Mouse (Mus musculus) myocyte (in vitro differentiated cells): ENCODE data around the gene Ccdc146.

Experiments used
- POLR2A ChIP-seq: IDR thresholded peaks from one replicate; pipeline ENCODE4 v1.6.1; 2011; ENCODE audit warnings: low read depth, mild to moderate bottlenecking, control low read depth, moderate library complexity; ENCODE audit not compliant: insufficient read length
- POLR2AphosphoS2 ChIP-seq: IDR thresholded peaks from one replicate; pipeline ENCODE4 v1.6.1; 2011; ENCODE audit warnings: low read depth, control low read depth; ENCODE audit not compliant: insufficient read length

GRCm38 (mm10) chr5:21301011-21301410, 123.5 kb downstream of the Ccdc146 start:
- no peak for TF ChIP-seq POLR2A
- TF ChIP-seq POLR2AphosphoS2 = no peak
